Mouse (Mus musculus): ENCODE data around the gene Cntln.
A peak's percentile ranks its signal among the peaks of the same experiment; 100 is the strongest.

The Cntln gene

DNA sequence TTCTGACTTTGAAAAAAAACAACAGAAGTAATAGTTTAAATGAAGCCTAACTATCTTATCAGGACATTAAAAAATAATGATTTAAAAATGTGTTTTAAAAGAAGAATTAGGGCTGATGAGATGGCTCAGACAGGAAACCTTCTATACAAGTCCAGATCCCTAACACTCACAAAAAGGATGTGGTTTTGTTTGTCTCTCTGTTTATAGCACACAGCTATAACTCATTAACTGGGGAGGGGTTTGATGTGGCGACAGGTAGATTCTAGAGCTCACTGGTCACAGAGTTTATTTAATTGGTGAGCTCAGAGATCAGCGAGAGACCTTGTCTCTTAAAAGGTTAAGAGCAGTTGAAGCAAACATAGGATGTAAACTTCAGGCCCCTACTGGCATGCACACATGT lies 175.5 kb downstream of the Cntln start:
- DNase-seq, result no peak

DNA sequence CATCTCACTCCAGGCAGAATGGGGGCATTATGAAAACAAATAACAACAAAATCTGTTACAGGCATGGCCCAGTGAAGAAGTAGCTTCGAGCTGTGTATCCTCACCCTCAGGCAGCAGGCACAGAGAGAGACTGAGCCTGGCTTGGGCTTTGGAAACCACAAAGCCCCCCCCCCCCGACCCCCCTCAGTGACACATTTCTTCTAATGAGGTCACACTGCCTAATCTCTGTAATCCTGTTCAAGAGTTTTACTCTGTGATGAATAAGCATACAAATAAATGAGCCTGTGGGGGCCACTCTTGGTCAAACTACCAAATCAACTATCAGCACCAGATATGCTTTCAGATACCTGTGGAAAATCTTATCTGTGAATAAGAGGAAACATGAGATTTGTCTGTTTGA lies 177.6 kb downstream of the Cntln start:
- DNase-seq, result no peak

DNA sequence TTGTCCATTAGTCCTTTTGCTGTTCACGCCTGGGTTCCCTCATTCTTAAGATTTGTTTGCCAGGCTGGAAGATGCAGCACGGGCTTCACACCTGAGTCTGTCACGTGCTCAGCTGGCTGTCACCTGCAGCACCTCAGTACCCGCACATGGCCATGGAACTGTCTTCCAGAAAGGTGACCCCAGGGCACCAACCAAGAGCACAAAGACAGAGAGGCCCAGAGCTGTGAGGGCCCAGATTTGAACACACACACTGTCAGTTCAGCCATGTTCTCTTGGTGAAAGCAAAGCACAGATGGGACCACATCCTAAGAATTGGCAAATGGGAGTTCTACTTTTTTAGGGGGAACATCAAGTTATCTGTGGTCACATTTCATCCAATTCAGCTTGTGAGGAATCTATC lies 211.9 kb downstream of the Cntln start:
- no peak for DNase-seq

DNA sequence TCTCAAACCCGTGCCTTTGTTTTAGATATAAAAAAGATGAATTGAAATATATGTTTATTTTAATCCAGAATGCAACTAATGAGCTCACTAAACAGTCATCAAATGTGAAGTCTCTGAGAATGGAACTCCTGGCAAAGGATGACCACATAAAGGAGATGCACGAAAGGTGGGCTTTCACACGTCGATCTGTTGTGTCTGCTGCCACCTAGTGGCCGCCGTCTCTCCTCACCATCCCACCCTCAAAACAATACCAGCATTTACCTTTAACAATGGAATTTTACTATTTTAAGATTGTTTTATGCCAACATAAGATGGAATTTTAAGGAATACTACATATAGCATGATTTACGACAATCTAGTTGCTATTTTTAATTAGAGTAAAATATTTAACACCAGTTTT lies 212.6 kb downstream of the Cntln start:
- peak; percentile 57 for DNase-seq

DNA sequence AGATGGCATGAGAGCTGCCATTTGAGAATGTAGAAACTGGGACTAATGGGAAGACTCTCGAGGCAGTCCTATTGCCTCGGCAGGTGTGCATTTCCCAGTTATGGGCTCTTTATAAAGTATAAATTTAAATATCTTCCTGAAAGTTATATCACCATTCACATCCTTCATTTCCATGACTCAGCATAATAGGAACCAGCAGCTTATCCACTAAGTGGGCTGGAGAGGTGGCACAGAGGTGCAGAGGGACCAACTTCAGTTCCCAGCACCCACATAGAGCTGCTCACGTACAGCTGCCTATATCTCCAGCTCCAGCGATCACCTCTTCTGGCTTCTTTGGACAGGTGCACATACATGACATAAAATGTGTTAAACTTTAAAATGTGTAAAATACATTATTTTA lies 218.1 kb downstream of the Cntln start:
- DNase-seq, result no peak

DNA sequence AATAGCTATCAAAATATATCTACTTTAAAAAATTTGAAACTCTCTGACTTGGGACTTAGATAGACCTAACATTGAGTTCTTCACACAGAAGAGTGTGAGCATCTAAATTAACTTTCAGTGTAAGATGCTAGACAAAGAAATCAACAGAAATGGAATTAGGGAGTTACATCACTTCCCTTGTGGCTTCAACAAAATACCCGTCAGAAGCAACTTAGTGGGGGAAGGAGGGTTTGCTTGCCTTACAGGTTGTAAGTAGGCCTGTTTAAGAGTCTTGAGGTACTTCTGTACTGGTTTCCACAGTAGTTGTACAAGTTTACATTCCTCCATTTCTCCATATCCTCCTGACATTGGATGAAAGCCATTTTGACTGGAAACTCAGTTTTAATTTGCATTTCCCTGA lies 222.3 kb downstream of the Cntln start:
- no peak for DNase-seq

DNA sequence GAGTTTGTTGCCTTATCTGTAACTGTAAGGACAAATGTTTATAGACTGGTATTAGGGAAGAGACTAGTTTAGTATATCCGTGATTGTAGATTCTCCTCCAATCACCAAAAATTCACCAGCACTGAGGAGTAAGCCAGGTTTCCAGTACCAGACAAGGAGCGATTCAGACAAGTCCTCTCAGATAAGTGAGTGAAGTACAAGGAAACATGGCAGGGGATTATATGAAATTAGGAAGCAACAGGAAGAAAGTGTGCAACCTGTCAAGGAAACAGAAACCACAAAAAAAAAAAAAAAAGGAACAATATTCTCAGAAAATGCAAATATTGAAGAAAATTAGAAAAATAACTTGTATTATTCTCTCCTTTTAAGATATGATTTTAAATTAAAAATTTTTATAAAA lies 222.9 kb downstream of the Cntln start:
- no peak for DNase-seq

DNA sequence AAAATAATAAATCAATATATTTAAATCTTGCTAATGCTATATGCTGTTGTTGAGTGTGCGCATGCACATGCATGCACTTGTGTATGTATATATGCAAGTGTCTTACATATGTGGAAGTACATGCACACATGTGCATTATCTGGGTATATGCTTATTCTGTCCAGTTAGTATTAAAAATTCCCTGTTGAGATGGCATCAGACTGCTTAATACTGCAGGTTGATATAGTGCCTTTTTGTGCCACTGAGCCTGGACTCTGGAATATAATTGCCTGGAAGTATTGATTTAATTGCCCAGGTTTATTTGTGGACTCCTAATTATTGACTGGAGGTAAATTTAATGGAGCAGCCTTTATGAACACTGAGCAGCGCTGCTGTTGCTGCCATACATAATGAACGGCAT lies 236.2 kb downstream of the Cntln start:
- no peak for DNase-seq

DNA sequence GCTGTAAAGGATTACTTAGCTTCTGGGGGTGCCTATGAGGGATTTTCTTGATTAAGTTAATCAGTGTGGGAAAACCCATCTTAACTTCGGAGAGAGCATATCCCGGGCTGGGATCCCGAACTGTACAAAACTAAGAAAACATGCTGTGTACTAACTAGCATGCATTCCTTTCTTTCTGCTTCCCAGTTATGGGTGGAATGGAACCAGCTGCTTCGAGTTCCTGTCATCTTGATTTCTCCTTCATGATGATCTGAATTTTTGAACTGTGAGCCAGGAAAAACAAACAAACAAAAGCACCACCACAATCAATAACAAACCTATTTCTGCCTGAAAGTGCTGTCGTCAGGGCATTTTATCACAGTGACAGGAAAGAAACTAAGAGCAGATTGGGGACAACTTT lies 265.6 kb downstream of the Cntln start:
- DNase-seq, result no peak

DNA sequence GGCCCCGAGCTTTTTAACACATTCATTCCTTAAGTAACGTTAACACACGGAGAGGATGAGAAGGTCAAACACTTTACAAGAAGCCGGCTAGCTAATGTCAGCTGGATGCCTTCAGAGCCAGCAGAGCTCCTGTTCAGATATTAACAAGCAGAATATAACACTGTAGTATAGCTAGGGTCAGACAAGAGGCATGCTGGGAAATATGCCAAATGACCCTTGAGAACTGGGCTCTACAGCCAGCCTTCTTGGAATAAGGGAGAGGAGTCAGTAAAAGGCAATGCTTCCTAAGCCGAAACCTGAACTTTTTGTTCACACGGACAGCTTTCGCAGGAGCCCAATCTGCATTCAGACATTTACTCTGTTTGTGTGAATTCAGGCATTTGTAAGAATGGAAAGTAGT lies 267.8 kb downstream of the Cntln start:
- DNase-seq, result peak; percentile 7

DNA sequence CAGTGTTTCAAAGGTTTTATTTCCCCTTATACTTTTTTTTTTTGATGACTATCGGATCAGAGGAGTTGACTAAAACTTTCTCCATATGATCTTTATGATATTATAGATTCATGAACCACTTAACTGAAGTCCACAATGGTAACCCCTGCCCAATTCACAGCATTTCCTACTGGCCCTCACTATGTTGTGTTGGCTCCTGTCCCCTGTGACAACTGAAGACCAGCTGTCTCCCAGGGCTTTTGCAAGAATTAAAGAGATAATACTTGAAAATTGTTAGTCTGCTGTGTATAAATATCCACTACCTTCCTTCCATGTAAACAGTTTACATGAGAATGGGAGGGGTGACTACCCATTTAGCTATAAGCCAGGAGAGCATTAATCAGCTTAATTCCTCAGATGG lies 270.3 kb downstream of the Cntln start:
- DNase-seq, result peak; percentile 14

DNA sequence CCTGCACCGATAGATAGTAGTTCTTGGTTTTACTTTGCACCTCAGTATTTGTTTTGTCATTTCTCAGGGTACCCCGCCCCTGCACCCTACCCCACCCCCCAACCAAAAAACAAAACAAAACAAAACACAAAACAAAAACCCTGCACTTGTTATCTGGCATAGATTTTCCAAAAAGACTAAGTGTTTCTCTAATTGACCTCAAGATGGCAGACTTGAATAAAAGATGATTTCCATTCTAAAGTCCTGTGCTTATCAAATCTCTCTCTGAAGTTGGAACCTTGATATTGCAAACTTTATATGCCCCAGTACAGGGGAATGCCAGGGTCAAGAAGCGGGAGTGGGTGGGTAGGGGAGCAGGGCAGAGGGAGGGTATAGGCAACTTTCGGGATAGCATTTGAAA lies 277.0 kb downstream of the Cntln start:
- DNase-seq, result no peak

DNA sequence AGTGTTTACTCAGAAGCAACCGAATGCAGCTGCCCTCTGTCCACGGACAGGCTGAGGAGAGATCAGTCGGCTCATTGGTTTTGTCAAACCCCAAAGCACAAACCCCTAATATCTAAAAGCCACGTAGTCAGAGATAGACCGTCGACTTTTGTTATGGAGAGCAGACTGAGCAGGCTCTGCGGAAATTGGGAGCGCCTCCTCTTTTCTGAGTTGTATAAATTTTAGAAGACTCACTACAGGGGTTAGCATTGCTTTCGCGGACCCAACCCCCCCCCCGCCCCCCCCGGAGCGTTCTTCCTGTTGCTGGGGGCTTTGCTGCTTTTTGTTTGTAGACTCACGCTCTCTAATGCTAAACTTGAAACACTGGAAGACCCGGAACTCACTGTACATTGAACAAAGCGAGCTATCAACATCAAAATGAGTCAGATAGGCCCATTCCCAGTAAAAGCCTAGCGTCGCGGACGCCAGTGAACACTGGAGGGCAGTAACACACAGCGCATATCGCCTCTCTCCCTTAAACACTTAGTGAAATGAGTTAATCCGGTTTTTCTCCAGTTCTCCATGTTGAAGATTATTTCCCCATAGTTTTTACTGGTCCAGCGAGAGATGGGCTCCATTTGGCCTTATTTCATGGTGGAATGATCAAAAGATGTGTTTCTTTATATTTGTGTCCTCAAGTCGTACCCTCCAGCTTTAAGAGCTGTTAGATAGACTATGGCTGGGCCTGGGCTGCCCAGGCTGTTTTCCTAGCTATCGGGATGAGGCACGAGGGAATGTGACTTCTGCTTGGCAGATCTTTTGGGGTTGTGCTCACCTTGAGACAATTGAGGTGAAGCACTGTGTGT lies 278.6 kb downstream of the Cntln start:
- DNase-seq, result peak; percentile 30

DNA sequence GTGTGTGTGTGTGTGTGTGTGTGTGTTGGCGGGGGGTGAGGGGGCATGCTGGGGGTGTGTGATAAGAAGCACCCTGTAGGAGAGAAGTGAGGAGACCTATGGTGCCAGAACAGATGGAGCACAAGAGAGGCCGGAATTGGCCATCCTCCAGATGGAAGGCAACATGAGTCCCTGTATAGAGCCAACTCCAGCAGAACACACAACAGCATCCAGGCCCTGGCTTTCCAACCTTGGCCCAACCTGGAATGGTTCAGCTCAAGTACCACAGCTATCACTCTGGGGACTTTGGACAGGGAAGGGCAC lies 279.2 kb downstream of the Cntln start:
- DNase-seq, result no peak

DNA sequence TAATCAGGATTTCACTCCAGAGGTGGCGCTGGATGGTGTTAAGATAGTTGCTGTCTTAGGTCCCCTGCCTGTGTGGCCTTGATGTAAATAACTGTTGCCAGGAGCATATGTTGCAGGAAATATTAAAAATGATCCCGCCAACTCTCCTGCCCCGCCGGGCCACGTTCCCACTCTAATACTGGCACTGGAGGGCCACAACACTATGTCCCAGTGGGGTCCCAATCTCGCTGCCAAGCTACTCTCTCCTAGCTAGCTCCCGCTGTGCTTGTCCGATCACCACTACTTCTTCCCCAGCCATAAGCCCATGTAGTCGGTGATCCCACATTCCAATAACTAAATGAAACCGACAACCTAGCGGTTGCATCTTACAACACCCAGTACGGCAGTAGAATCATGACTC lies 283.9 kb downstream of the Cntln start:
- no peak for DNase-seq

DNA sequence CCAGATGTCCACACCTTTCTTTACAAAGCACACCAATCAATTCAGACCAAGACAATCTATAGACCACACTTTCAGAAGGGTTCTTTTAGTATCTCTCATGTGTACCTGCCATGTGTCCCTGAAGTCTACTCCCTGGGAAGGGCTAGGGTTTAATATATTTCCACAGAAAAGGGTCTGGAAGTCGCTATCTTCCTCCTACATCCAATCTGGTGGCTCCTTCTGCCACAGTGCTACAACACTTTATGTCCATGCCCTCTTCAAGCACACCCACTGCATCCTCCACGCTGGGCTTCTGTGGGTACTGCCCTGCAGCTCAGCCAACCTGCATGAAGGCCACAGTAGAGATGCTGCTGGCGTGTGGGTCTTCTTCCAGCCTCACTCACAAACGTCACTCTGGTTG lies 291.4 kb downstream of the Cntln start:
- no peak for DNase-seq

DNA sequence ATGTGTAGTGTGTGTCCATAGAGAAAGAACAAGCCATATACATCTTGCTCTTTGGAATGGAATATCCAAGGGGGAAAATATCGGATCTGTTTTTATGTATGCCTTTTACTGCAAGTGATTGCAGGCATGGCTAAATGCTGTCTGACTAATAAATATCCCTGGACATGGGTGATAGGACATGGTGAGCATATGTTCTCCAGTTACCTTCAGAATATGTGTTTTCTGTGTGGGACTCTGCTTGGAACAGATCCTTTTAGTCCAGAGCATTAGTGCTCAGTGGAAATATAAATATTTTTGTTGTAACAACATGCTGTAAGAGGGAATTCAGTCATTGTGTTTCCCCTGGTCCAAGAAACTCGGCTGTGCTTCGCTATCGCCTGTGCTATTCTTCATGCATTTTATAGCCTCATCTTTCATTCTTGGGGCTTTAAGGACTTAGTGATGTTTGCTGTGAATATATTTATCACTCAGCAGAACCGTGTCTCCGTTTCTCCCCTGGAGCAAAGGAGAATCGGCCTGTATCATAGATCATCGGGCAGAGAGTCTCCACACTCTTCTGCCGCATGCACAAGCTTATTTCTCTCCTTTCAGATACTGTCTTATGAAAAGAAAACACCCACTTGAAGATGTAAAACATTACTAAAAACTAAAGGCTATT lies 294.4 kb downstream of the Cntln start:
- no peak for DNase-seq
